Mouse (Mus musculus) adrenal gland, postnatal 4 days (tissue): ENCODE measurements around the gene Itgad. TPM values are rescaled to one million over a fixed set of nuclear protein-coding genes. Genes with fewer than 3 reads are reported as not detected.

Experiments
- DNase-seq, 2 experiments: peaks; one replicate each; pipeline ENCODE4 v3.0.0; 2021 to 2022; ENCODE audit warnings: low spot score in 2 of 2, mixed read lengths in 2 of 2
- total RNA-seq, 2 experiments: library from RNA; stranded (reverse); gene quantifications; 2 replicates each; pipeline ENCODE4 v1.2.3; 2021

Gene Itgad
- total RNA-seq, 2 experiments from 2014 or later: 0.20 to 0.23 TPM

DNA sequence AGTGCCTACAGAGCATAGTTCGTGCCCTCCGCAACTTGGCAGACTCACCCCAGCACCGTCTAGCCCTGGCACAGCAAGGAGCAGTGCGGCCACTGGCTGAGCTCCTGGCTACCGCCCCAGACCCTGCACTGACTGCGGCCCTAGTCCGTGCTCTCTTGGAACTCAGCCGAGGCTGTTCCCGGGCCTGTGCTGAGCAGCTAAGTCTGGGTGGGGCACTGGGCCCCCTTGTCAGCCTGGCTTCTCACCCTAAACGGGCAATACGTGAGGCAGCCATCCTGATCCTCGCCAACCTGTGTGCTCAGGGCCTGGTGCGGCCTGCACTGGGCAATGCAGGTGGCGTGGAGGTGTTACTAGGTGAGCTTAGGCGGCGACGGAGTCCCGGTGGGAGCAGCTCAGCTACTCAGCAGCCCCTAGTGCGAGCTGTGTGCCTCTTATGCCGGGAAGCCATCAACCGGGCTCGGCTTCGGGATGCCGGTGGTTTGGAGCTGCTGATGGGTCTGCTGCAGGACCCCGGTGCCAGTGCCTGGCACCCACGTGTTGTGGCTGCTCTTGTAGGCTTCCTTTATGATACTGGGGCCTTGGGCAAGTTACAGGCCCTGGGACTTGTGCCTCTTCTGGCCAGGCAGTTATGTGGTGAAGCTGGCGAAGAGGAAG is 86.1 kb downstream of the Itgad start:
- DNase-seq: no peak

GRCm38 (mm10) chr7:128242331-128242730 is 88.2 kb downstream of the Itgad start:
- no peak for DNase-seq

DNA sequence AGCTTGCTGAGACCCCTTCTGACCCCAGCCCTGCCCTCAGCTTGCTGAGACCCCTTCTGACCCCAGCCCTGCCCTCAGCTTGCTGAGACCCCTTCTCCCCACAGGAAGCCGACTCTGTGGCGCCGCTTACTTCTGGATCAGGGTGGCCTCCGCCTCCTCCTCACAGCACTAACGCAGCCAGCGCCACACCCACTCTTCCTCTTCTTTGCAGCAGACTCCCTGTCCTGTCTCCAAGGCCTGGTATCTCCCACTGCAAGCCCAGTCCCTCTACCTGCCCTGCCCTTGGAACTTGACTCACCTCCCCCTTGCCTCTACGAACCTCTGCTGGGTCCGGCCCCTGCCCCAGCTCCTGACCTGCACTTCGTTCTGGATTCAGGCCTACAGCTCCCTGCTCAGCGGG is 89.7 kb downstream of the Itgad start:
- DNase-seq: no peak

DNA sequence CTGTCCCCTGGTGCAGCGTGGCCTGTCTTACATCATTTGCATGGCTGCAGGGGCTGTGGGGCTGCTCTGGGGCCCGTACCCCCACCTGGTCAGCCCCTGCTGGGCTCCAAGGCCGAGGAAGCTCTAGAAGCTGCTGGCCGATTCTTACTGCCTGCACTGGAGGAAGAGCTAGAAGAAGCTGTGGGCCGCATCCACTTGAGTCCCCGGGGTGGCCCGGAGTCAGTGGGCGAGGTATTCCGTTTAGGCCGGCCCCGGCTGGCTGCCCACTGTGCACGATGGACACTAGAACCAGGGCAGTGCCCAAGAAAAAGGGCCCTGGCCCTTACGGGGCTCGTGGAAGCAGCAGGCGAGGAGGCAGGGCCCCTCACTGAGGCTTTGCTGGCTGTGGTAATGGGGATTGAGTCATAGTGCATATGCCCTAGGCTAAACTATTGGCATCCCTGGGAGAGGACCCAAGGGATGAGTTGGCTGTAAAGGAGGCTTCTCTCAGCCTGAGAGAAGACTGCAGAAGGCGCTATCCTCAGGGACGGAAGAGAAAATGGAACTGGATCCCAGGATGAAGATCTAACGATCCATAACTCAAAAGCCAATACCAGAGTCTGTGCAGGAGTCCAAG is 90.3 kb downstream of the Itgad start:
- DNase-seq: no peak

- DNase-seq: no peak
Observed at GRCm38 (mm10) chr7:128245547-128245946, 91.4 kb downstream of the Itgad start.

DNA sequence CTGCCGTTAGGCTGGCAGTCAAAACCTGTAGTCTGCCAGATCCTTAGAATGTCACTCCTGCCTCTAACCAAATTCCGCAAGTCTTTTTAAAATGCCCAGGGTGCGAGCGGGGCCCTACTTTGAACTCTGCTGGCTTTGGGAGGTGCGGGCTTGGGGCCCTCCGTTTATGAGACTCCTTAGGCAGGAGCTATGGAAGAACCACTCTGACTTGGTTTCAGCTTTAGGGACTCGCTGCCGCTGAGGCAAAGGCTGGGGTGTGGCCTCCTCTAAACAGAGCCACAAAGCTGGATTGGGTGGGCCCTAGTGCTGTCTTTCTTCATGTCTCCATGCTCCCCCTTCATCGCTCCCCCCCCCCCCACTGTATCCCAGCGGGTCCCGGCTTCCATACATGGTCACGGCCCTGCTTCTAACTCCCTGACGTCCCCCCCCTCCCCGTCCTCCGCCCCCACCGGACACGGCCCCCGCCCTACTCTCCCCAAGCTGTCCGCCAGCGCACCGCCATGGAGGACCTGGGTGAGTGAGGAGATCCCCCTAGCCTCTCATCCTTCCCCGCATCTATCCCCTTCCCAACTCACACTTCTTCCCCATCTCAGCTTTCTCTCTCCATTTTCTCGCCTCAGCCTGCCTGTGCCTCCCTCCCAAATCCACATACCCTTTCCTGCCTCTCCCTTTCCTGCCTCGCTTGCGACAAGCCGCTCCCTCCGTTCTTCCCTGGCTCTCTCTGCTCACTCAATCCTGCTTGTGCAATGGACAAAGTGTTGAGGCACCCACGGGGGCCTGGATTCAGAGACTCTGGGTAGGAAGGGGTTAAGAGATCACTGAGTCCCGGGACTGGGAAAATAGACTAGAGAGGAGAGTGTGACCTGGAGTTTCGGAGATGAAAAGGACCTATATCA is 92.6 kb downstream of the Itgad start, which contains the start of gene Tgfb1i1:
Gene Tgfb1i1, plus strand, starts transcription at position 317 of the 896 bp plus-strand sequence.
- DNase-seq: no peak

DNA sequence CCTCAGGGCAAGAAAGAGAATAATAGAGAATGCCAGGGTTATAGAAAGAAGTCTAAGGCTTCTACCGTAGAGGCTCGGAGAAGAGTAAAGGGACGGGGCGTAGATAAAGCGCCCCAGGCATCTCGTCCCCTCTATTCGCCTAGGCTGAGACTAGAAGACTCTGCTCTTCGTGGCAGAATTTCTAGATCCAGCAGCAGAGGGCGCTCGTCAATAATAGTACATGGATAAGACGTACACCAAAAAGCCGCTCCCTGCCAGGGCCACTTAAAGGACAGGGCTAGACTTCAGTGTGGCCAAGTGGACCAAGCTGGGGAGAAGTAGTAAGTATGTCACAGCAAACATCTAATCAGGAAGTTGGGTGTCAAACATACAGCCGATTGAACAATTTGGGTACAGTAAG is 93.3 kb downstream of the Itgad start:
- peak; percentile 50 to 76 for DNase-seq

GRCm38 (mm10) chr7:128248081-128249042 is 94.2 kb downstream of the Itgad start:
- no peak for DNase-seq

DNA sequence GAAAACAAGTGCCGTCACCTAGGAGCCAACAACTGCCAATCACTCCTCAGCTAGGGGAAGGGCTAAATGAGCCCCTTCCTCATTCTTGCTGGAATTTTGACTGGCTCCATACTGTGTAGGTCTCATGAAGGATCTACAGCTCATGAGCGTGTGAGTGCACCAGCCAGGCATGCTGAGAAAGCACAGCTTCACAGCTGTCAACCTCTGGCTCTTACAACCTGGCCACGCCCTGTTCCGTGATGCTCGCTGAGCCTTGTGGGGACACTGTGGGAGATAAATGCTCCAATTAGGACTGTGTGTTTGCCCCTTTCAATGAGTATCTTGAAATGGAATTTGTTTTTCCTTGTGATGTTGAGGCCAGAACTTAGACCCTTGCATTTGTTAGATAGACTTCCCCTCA is 95.8 kb downstream of the Itgad start:
- no peak for DNase-seq

GRCm38 (mm10) chr7:128251946-128252345 is 97.8 kb downstream of the Itgad start:
- no peak for DNase-seq

DNA sequence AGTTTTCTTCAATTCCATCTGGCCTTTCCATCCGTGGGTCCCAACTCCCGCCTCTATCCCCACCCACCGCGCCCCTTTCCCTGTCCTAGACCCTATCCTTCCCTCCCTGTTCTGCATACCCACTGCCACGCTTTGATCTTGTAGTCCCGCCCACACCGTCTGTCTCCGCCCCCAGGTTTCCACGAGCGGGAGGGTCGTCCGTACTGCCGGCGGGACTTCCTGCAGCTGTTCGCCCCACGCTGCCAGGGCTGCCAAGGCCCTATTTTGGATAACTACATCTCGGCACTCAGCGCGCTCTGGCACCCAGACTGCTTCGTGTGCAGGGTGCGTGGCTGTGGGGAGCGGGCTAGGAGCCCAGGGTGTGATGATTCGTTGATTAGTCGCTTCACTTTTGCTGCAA is 98.4 kb downstream of the Itgad start:
- no peak for DNase-seq

DNA sequence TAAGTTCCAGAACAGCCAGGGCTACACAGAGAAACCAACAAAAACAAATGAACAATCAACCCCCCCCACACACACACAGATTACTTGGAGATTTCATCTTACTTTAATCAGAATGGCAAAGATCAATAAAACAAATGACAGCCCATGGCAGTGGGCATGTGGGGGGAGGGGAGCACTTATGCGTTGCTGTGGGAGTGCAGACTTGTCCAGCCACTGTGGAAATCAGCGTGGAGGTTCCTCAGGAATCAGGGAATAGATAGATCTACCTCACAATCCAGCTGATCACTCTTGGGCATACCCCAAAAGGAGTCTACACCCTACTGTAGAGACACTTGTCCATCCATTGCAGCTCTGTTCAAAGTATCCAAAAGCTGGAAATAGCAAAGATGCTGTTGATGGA is 100.8 kb downstream of the Itgad start:
- DNase-seq: no peak

- no peak for DNase-seq
Observed at GRCm38 (mm10) chr7:128255757-128256156, 101.6 kb downstream of the Itgad start.

GRCm38 (mm10) chr7:128256783-128257334 is 102.7 kb downstream of the Itgad start:
- no peak for DNase-seq

DNA sequence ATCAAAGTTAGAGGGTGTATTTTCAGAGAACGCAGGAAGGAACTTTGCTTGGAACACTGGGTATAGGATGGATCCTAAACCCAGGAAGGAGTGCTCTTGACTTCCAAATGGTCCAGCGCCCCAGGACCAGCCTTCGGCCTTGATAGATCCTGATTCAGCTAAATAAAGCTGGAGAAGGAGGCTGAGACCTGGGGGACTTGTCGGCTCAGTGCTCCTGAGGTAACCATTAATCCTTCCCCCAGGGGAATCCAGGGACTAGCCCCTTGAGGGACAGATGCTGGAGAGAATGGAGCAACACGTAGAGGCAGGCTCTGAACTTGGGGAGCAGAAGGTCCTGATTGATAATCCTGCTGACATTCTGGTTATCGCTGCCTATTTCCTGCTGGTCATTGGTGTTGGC is 111.2 kb downstream of the Itgad start, which contains the start of gene Slc5a2:
Gene Slc5a2, plus strand, starts transcription at position 247 of the 400 bp plus-strand sequence.
- DNase-seq: no peak

DNA sequence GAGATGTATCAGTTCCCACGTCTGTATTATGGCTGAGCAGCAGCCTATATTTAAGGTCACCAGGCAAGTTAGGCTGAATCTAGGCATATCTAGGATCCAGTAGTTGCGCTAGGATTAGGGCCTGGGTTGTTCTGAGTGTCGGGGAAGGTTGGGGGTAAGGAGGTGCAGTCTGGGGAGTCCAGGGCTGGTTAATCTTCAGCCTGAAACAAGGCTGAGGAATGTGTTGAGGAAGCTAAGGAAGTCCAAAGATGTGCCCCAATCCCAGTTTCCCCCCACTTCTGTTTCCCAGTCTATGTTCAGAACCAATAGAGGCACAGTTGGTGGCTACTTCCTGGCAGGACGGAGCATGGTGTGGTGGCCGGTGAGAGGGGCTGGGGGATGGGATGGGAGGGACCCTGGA is 111.9 kb downstream of the Itgad start:
- DNase-seq: no peak

GRCm38 (mm10) chr7:128267391-128267790 is 113.2 kb downstream of the Itgad start:
- no peak for DNase-seq

DNA sequence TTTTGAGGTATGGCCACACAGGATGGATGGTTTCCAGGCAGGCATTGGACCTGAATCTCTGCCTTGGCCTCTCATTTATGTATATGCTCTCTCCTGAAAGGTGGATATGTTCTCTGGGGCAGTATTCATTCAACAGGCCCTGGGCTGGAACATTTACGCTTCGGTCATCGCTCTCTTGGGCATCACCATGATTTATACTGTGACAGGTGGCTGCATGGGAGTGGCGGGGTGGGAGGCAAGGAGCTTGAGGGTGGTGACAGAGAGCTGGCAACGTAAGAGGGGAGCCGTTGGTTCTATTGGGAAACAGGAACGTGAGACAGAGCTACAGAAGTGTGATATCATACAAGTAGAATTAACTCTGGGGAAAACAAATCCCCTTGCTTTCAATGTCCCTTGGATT is 113.6 kb downstream of the Itgad start:
- no peak for DNase-seq

DNA sequence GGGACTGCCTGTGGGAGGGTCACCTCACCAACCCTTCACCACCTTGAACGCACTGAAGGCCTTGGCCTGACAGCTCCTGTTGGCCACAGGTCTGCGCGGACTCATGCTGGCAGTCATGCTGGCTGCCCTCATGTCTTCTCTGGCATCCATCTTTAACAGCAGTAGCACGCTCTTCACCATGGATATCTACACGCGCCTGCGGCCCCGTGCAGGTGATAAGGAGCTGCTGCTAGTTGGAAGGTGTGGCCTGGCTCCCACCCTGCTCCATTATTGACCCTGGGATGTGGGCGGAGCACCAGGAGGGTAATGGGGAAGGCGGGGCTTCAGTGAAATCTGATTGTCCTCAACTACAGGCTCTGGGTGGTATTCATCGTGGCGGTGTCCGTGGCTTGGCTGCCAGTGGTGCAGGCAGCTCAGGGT is 116.3 kb downstream of the Itgad start:
- no peak for DNase-seq

GRCm38 (mm10) chr7:128271496-128271895 is 117.3 kb downstream of the Itgad start:
- DNase-seq: no peak
